Mouse (Mus musculus) heart, adult 2 months (tissue): ENCODE results near the gene Gzmk. TPM values are rescaled to one million over a fixed set of nuclear protein-coding genes. Genes with fewer than 3 reads are reported as not detected.

Source experiments
- DNase-seq, 2 experiments: peaks; one replicate each; pipeline ENCODE4 v3.0.0; 2021
- H3K27ac ChIP-seq: fragments of 200-600 bp; 2 replicates; pipeline ENCODE4 v1.8.1; 2022
- H3K27me3 ChIP-seq: fragments of 200-500 bp; 2 replicates; pipeline ENCODE4 v1.6.1; 2012; ENCODE audit warnings: mild to moderate bottlenecking, low read length, inconsistent platforms, mixed read lengths; ENCODE audit not compliant: control insufficient read depth, insufficient read depth
- H3K36me3 ChIP-seq: fragments of 200-500 bp; 2 replicates; pipeline ENCODE4 v1.6.1; 2012; ENCODE audit warnings: low read length, inconsistent platforms; ENCODE audit not compliant: control insufficient read depth, insufficient read depth
- H3K4me1 ChIP-seq: fragments of 200-500 bp; 2 replicates; pipeline ENCODE4 v1.6.1; 2011; ENCODE audit warnings: low read length; ENCODE audit not compliant: control insufficient read depth, insufficient read depth
- H3K4me3 ChIP-seq: fragments of 200-600 bp; 2 replicates; pipeline ENCODE4 v1.8.1; 2022
- H3K79me2 ChIP-seq: fragments of 200-500 bp; replicated peaks from 2 replicates; pipeline ENCODE4 v1.6.1; 2012; ENCODE audit warnings: mild to moderate bottlenecking, inconsistent platforms, low read length, moderate library complexity, mixed read lengths; ENCODE audit not compliant: control insufficient read depth, insufficient read depth
- H3K9ac ChIP-seq: fragments of 200-500 bp; 2 replicates; pipeline ENCODE4 v1.6.1; 2012; ENCODE audit warnings: low read depth, mild to moderate bottlenecking, control low read depth, inconsistent platforms, low read length, mixed read lengths
- CTCF ChIP-seq: fragments of 200-600 bp; IDR thresholded peaks from 2 replicates; pipeline ENCODE4 v1.8.1; 2022; ENCODE audit warnings: antibody characterized with exemption, mild to moderate bottlenecking, moderate library complexity
- EP300 ChIP-seq: fragments of 200-500 bp; IDR thresholded peaks from 2 replicates; pipeline ENCODE4 v1.6.1; 2011; ENCODE audit warnings: low read depth, low read length, control low read depth; ENCODE audit not compliant: insufficient read depth
- POLR2A ChIP-seq: fragments of 200-500 bp; IDR thresholded peaks from 2 replicates; pipeline ENCODE4 v1.6.1; 2011; ENCODE audit warnings: mild to moderate bottlenecking, low read depth, low read length, control low read depth; ENCODE audit not compliant: insufficient read depth
- WGBS: fragments of 180-500 bp; shearing (Covaris S2); methylation state at CpG from one replicate; pipeline ENCODE4 v1.1.7; 2018; 5-methylcytosine and 5-hydroxymethylcytosine counted together
- intact Hi-C: fragments of 180-260 bp; cut with DNase I; formaldehyde crosslinking; loops from one replicate; pipeline ENCODE4 v1.15.1; 2025
- long read RNA-seq: library from polyadenylated mRNA; stranded (forward); transcript quantifications from one replicate; pipeline ENCODE4 v2.0.0, GENCODE M21; 2021
- polyA plus RNA-seq: library from polyadenylated mRNA; depleted of rRNA; stranded (reverse); fragments of >200 nt; gene quantifications from 2 replicates; pipeline ENCODE4 v1.2.3, GENCODE M21; 2012; rRNA removed
- total RNA-seq, 2 experiments: library from RNA; stranded (reverse); gene quantifications; 2 replicates each; pipeline ENCODE4 v1.2.3; 2021

The Gzmk gene
- total RNA-seq, result not detected
- polyA plus RNA-seq, result not detected in 2 replicates
- long read RNA-seq, result 0 reads

GRCm38 (mm10) chr13:113225811-113226210, at the start of gene Gzmk:
Gene Gzmk, minus strand, starts transcription at chr13:113225908.
- intact Hi-C loops, result loop anchor here (1.0 kb wide), 1 partner anchor 40 kb away; no protein-coding TSS in a partner anchor
- Histone ChIP-seq H3K9ac (no peak within 1 kb of the TSS), H3K36me3 (no peaks in the 10 kb centered on the region; the same call in 1 of the 2 replicates), H3K27me3 (no peaks in the 10 kb centered on the region), H3K27ac (no peak within 1 kb of the TSS), H3K4me1 (peaks cover 7% of the 10 kb centered on the region), H3K4me3 (no peak within 1 kb of the TSS), H3K79me2 (no peaks in the 10 kb centered on the region)
- no peak for TF ChIP-seq EP300
- TF ChIP-seq POLR2A, result no peak
- TF ChIP-seq CTCF, result no peak
- DNase-seq, result no peak
- 72% methylated on average over 7 of the region's 7 CpGs for WGBS

DNA sequence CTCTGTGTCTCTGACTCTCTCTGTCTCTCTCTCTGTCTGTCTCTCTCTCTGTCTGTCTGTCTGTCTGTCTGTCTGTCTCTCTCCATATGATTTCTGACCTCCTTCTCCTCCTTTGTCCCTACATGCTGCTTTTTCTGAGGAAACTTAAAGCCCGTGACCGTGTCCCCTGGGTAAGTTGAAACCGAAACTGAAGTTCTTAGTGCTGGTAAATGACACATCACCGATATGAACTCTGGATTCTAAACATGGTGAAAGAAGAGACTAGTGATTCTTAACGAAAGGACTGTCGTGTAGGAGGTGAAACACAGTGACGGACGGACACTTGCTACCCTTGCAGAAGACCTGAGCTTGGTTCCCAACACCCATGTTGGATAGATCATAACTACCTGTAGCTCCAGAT, 45.5 kb upstream of the Gzmk start:
- Histone ChIP-seq H3K79me2 (no peaks in the 10 kb centered on the region), H3K27ac (no peak overlapping the region), H3K4me1 (no peaks in the 10 kb centered on the region), H3K36me3 (no peaks in the 10 kb centered on the region), H3K9ac (no peak overlapping the region), H3K27me3 (no peaks in the 10 kb centered on the region; the same call in 1 of the 2 replicates), H3K4me3 (no peak overlapping the region)
- TF ChIP-seq EP300 (no peak), POLR2A (no peak), CTCF (no peak)
- DNase-seq, result no peak
- WGBS, result 81% methylated on average over 8 of the region's 8 CpGs
- intact Hi-C loops, result no loop called here

DNA sequence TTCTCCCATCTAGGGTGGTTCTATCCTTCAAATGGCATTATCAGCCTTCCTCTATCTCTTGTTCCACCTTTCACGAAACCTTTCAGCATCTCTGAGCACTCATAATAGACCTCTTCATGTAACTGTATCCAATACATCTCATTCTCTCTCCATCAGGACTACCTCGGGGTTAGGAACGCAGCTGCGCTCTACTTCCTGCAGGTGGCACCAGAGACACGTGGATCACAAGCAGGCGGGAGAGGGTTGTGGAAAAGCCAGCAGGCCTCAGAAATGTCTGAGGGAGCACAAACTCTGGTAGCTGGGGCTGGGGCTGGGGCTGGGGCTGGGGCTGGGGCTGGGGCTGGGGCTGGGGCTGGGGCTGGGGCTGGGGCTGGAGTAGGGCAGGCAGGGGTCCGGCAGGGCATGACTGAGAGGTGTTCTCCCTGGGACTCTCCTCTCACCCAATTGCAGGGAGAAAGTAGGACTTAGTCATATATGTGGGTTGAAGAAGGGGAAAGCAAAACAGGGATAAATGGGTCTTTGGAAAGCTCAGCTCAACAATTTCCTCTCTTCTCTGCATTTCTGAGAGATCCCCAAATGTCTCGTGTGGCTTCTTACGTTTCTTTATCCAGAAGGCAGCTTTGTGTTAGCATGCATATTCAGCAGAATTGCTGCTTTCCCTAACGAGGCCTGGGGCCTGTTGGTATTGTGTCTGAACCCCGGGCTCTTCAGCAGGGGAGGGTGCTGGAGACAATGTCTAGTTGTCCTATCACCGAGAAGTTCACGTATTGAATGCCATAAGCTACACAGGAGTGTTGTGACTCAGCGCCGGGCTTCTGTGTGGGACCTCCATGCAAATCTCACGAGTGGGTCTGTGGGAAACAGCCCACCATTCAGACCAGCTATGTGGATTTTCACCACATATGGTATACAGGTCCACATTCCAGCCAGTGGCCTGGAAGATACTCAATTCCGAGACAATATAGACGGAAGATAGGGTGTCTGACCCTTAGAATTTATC, 44.4 kb upstream of the Gzmk start:
- intact Hi-C loops, result loop anchor here (5.0 kb wide), 4 partner anchors 223 to 597 kb away; partner anchors contain the start of genes Gpx8 and Snx18
- Histone ChIP-seq H3K27ac (no peak overlapping the region), H3K4me3 (no peak overlapping the region), H3K79me2 (no peaks in the 10 kb centered on the region), H3K27me3 (no peaks in the 10 kb centered on the region; the same call in 1 of the 2 replicates), H3K36me3 (no peaks in the 10 kb centered on the region), H3K4me1 (no peaks in the 10 kb centered on the region), H3K9ac (no peak overlapping the region)
- peak; percentile 62 to 78 for DNase-seq
- TF ChIP-seq CTCF, result peak; percentile 82
- no peak for TF ChIP-seq POLR2A
- peak; percentile 88 for TF ChIP-seq EP300
- 60% methylated on average over 18 of the region's 18 CpGs for WGBS

DNA sequence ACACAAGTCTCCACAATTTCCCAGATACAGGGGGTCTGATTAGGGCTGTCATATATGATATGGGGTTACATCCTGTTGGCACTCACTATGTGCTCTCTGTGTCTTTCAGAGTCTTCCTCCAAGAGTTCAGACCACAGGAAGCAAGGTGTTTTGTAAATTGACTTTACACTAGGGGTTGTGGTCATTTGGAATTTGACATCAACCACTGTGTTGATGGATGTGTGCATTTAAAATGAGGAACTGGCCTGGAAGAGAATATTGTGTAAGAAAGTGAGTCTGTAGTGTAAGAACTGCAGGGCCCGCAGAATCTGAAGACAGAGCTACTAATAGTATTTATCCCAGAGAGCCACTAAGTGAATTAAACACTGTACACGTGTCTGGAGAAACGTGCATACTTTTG, 41.5 kb upstream of the Gzmk start:
- intact Hi-C loops, result loop anchor here (5.0 kb wide), 4 partner anchors 220 to 600 kb away; partner anchors contain the start of genes Gpx8 and Snx18
- no peak for DNase-seq
- H3K27me3 ChIP-seq, result no peaks in the 10 kb centered on the region; the same call in 1 of the 2 replicates
- no peak for TF ChIP-seq CTCF
- no peak for TF ChIP-seq POLR2A
- TF ChIP-seq EP300, result no peak
- no peaks in the 10 kb centered on the region for H3K4me1 ChIP-seq
- H3K36me3 ChIP-seq, result no peaks in the 10 kb centered on the region
- no peak overlapping the region for H3K4me3 ChIP-seq
- no peak overlapping the region for H3K9ac ChIP-seq
- H3K79me2 ChIP-seq, result no peaks in the 10 kb centered on the region
- H3K27ac ChIP-seq, result no peak overlapping the region
- 81% methylated on average over 3 of the region's 3 CpGs for WGBS

- H3K27me3 ChIP-seq, result no peaks in the 10 kb centered on the region; the same call in 1 of the 2 replicates
- no peaks in the 10 kb centered on the region for H3K36me3 ChIP-seq
- 28% methylated on average over 9 of the region's 9 CpGs for WGBS
- intact Hi-C loops, result loop anchor here (1.0 to 5.0 kb wide), 5 partner anchors 40 to 601 kb away; partner anchors contain the start of genes Gpx8 and Snx18
- DNase-seq, result peak; percentile 54 to 74
- no peak overlapping the region for H3K27ac ChIP-seq
- no peak overlapping the region for H3K9ac ChIP-seq
- TF ChIP-seq EP300, result no peak
- TF ChIP-seq CTCF, result peak; percentile 98
- TF ChIP-seq POLR2A, result no peak
- no peak overlapping the region for H3K4me3 ChIP-seq
- H3K79me2 ChIP-seq, result no peaks in the 10 kb centered on the region
- no peaks in the 10 kb centered on the region for H3K4me1 ChIP-seq
Observed at GRCm38 (mm10) chr13:113266495-113266951, 40.8 kb upstream of the Gzmk start.

- Histone ChIP-seq H3K36me3 (no peaks in the 10 kb centered on the region), H3K4me1 (no peaks in the 10 kb centered on the region), H3K27ac (no peak overlapping the region), H3K4me3 (no peak overlapping the region), H3K27me3 (no peaks in the 10 kb centered on the region), H3K9ac (no peak overlapping the region), H3K79me2 (no peaks in the 10 kb centered on the region)
- TF ChIP-seq CTCF, result peak; percentile 73
- no peak for TF ChIP-seq EP300
- peak; percentile 18 to 47 for DNase-seq
- intact Hi-C loops, result loop anchor here (5.0 kb wide), 4 partner anchors 218 to 602 kb away; partner anchors contain the start of genes Gpx8 and Snx18
- WGBS, result 16% methylated on average over 13 of the region's 13 CpGs
Observed at GRCm38 (mm10) chr13:113265257-113265656, 39.5 kb upstream of the Gzmk start.
